Mouse (Mus musculus) mouse embryonic stem cell (cell line): ENCODE data around the gene Dpf2.

Experiments
- in situ Hi-C, 2 experiments: fragments of 300-500 bp; cut with MboI; formaldehyde crosslinking; loops; 1 replicate in 1 of 2; 3 replicates in 1 of 2; pipeline ENCODE4 v1.14.3; 2019 to 2020; ENCODE audit warnings: low sequenced_read_pairs in 2 of 2, low pct_unique_long_range_greater_than_20kb in 1 of 2, mixed read lengths in 1 of 2; ENCODE audit not compliant: unreplicated experiment in 1 of 2

The Dpf2 gene

DNA sequence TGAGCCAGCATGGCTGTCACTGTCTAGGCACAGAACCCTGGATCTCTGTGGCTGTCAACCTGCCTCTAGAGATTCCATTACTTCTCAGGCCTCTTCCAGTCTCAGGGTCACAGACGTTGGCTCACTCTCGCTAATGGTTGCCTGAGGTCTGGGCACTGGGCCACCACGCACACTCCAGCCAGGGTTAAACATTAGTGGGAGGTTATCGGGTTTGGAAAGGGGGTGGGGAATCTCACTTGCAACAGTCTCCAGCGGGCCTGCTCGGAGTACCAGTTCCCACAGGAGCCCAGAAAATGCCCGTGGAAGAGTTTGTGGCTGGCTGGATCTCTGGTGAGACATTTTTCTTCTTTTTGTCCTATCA, 34.5 kb downstream of the Dpf2 start:
- in situ Hi-C loops: loop anchor here (5.0 to 25.0 kb wide), 3 partner anchors 86 to 341 kb away; no protein-coding TSS in a partner anchor

DNA sequence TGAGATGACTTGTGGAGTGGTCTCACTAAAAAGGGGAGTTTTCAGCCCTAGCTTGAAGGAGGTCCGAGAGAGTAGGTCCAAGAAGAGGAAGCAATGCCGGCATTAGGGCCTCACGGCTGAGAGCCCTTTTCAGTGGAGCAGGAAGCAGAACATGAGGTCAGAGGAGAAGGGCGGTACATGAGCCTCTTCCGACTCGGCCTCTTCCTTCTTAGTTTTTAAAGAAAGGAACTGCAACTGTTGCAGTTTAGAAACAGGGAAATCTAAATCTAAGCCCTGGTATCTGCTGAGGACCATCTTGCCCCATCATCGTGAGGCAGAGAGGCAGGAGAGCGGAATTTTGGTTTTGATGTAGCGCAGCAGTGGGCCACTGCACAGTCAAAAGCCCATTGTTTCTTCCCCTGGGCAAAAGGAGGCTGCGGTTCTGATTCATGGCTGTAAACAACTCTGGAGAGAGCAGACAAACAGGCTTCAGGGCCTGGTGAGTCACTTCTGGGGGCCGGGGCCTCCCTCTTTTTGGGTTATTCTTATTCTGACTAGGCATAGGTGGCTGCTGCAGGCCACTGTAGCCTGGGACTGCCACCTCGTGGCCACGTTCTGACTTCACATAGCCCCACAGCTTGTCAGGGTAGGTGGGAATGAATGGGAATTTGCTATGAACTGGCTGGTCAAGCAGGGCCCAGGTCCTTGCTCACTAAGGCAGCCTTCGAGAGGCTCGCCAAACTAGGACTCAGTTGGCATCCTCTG, 35.0 kb downstream of the Dpf2 start, which contains the start of gene Slc25a45:
Slc25a45 (plus strand) TSS at position 191 of the 744 bp plus-strand sequence.
- in situ Hi-C loops: loop anchor here (5.0 to 25.0 kb wide), 3 partner anchors 85 to 340 kb away; no protein-coding TSS in a partner anchor

DNA sequence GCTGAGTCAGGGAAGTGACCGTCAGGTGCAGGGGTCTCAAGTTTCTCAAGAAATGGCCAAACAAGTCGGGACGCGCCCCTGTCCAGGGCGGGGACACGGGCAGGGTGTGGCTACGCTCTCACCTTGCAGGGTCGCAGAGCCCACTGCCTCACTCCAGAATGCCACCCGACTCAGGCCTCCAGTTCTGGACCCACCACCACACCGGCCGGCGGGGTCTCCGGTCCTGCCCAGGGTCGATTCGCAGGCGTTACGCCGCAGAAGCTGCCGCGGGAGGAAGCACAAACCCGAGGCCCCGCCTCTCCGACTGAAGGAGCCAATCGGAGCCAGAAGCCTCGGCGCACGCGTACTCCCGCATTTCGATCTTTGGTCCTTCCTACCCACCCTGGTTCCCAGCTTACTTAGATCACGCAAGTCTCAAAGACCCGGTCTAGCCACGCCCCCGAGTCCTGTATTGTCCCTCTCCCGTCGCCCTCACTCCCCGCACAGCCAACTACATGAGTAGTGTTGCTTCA, 37.8 kb downstream of the Dpf2 start, which contains the start of gene Frmd8:
Frmd8 (minus strand) TSS at position 306 of the 512 bp plus-strand sequence.
- in situ Hi-C loops: loop anchor here (5.0 to 25.0 kb wide), 3 partner anchors 83 to 338 kb away; no protein-coding TSS in a partner anchor

DNA sequence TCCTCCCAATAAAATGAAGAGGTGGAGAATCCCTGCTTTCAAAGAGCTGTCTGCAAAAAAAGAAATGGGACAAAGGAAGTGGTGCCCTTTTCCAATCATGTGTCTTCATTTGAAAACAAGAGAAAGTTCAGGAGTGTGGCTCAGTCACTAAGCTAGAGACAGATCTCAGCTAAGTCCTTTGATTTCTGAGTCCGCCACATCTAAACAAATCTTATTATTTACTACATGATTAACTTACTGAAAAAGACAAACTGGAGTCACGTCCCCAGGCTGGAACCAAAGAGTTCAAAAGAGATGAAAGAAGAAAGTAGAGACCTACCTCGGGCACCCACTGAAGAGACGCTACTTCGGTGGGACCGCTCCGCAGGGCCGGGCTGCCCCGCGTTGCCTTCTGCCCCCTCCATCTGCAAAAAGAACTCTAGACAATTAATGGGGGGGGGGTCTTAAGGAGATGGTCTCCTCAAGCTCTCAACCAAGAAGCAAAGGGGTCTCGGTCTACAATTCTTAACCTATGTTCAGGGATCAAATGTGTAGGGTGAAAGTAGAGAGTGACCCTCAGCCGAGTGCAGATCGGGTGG, 38.3 kb downstream of the Dpf2 start:
- in situ Hi-C loops: no loop called here

DNA sequence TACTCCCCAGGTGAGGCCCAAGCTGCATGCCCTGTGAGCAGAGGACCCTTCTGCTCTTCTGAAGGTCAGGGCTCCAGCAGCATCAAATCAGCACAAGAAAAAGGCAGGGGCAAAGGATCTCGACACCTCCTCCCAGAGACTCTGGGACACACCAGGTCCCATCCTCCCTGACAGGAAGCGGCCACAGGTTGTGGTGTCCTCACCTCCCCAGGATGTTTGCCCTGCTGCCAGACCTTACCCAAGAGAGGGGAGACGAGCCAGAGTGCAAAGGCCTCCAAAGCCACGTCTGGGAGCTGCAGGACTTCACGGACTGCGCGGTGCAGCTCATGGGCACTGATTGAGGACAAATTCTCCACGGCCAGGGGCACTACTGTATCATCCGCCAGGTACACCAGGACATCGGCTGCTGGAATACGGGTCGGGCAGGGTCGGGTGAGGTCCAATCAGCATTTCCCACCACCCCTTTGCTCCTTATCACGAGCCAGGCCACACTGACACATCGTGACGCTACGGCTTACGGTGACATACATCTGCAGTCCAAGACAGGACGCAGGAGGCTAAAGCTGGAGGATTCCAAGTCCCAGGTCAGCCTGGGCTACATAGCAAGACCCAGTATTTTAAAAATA, 39.8 kb downstream of the Dpf2 start:
- in situ Hi-C loops: no loop called here

DNA sequence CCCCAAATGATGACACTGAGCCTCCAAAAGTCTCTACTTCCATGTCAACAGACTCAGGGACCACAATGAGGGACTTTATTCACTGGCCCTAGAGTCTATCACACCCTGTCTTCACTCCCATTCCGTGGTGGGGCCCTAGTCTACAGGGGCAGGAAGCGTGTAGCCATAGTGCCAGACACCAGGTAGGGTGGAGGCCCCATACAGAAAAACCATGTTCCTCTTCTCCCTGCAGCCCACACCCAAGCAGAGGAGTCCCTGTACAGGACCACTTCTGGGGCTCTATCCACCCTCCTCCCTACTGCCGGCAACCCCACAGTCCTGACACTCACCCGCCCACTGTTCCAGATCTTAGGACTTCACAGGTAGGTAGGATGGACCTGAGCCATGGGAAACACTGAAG, 40.3 kb downstream of the Dpf2 start:
- in situ Hi-C loops: no loop called here

DNA sequence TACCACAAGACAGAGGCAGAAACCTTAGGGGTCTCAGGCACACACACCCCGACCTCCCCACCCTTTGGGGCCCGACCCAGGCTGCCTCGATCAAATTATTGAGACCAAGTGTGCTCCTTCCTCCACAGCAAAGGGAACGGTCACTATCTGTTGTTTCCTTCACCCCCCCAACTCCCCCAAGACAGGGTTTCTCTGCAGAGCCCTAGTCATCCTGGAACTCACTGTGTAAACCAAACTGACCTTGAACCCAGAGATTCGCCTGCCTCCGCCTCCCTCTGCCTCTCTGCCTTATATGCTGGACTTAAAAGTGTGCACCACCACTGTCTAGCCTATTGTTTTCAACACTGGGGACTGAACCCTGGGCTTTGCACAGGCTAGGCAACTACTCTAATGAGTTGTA, 41.1 kb downstream of the Dpf2 start:
- in situ Hi-C loops: no loop called here

DNA sequence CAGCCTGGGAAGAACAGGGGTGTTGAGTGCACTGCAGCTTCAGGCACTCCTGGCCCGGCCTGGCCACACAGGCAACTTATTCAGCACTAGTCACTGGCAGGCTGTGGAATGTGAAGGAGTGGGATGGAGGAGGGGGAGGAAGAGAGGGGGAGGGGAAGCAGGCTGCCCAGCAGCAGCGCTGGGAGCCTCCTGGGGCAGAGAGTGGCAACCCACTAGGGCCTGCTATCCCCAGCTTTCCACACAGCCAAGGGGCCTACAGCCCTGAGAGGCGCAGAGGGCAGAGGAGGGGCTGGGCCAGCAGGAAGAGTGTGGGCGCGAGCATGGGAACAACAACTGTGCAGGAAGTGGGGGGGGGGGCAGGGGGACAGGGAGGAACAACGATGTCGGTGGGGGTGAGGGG, 41.5 kb downstream of the Dpf2 start:
- in situ Hi-C loops: no loop called here

DNA sequence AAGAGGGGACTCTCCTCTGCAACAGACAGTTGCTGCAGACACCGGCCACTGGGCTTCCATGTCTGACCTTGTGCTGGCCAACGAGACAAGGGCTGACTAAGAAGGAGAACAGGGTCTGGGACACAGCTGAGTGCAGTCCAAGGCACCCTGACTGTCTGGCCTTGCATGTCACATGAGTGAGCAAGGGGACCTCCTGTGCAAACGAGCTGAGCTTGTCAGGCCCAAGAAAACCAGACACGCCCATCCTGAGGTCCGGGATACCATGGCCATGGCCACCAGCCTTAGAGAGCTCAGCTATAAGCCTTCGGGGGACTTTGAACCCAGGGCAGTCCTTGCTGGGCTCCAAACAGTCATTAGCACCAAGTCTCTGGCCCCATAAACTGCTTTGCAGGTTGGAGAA, 44.7 kb downstream of the Dpf2 start:
- in situ Hi-C loops: no loop called here

DNA sequence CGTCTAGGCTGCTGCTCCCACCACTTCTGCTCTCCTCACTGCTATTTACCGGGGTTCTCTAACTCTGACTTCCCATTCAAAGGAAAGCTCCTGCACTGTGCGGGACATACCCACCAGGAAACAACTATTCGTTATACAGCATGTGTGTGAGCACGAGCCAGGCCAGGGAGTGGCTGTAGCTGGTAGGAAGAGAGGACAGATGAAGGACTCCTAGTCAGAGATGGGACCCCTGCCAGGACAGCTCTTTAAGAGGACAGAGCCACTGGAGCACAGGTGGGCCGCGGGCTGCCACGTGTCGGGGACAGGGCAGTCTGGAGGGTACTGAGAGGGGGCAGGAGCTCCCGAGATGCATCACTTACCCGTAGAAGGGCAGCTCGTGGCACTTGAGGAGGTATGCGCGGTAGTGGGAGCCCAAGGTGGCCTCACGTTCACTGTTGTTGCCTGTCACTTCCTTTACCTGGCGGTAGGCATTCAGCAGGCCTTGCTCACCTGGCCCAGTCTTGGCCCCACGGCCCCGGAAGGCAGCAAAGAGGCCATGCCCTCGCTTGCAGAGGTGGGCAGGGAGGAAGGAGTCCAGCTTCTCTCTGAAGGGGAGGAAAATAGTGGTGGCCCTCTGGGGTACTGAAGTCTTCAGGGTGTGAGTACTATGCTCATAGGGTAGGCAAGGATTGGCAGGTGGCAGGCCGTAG, 48.0 kb downstream of the Dpf2 start:
- in situ Hi-C loops: no loop called here

DNA sequence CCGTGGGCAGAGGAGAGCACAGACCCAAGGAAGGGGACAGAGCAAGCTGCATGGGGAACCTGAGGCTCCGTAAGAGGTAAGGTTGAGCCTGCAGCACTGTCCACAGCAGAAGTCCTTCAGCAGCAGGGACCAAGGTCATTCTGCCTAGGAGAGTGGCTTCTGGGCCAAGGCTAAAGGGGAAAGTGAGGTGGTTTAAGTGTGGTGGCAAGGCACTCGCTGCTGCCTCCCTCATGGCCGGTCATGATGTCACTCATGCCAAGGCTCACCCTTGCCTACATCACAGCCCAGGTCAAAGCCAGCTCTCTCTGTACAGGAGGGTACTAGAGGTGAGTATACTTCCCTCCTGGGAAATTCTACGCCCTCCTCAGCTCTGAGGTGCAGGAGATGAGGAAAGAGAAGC, 49.0 kb downstream of the Dpf2 start:
- in situ Hi-C loops: no loop called here

DNA sequence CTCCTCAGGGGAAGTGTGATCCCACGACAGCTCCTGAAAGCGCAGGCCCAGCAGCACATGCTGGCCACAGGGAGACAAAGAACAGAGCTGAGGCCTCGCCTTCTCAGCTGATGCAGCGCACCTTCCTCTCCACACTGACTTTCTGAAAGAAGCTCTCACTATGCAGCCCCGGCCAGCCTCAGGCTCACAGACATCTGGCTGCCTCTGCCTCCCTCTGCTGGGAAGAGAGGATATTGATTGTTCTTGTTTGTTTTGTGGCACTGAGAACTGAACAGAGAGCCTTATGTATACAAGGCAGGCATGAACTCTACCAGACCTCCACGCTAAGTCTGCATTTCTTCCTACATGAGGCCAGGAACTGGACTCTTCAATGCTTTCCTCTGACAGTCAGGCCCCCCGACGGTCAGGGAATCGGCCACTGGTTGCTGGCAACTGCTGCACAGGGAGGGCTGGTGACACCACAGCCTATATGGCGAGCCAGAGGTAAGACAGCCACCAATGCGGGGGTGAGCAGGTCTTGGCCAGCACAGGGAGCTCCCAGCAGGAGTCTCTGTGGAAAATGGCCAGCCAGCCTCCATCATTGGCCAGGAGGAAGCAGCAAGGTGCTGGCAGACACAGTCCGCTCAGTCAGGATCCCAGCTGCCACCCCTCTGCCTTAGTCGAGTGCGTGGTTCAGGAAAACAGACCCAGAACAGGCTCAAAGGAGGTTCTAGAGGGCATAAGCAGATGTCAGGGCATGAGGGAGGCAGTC, 50.3 kb downstream of the Dpf2 start:
- in situ Hi-C loops: no loop called here

DNA sequence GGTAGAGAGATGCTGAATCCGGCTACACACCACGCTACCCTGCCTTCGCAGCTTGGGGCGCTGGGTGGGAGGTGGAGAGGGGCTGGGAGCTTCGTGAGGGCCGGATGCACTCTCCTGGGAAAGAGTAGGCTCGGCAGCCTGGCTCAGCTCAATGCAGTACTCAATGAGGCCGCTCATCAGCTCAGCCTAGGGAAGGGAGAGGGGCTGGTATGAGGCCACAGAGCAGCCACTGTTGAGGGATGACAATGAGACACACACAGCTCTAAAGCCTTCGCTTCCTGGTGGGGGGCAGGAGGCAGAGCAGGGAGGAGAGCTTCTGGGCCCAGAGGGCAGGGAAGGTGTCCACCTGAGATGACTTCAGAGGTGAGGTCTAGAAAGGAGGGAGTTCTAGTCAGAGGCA, 56.2 kb downstream of the Dpf2 start:
- in situ Hi-C loops: loop anchor here in 1 of 2 experiments (10.0 kb wide), 1 partner anchor 62 kb away; no protein-coding TSS in a partner anchor

DNA sequence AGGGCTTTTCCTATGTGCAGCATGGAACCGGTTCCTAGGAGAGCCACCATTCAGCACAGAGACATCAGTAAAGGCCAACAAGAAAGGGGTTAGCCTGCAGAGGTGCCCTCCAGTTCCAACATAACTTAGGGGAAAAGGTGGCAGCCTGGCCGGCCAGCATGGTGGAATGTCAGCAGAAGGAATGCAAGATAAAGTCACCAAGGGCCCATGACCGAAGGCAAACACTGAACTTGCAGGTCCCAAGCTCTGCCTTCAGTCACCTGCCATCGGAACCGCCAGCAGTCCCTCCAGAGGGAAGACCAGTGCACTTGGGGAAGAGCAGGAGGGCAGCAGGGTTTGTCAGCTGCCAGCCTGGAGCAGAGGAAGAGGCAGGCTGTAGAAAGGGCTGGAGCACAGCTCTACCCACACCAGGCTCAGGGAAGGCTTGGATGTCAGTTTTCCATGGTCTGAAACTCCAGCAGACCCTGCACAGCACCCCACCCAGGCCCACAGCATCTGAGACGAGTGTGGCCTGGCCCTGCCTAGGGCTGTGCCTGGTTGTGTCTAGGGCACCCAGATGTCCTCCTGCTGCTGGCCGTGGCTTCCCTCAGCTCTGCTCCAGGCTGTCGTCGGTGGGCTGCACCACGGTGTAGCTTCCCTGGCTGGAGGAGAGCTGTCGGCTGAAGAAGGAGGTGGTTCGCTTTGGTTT, 60.6 kb downstream of the Dpf2 start:
- in situ Hi-C loops: loop anchor here (5.0 to 10.0 kb wide), 2 partner anchors 57 to 60 kb away; no protein-coding TSS in a partner anchor

DNA sequence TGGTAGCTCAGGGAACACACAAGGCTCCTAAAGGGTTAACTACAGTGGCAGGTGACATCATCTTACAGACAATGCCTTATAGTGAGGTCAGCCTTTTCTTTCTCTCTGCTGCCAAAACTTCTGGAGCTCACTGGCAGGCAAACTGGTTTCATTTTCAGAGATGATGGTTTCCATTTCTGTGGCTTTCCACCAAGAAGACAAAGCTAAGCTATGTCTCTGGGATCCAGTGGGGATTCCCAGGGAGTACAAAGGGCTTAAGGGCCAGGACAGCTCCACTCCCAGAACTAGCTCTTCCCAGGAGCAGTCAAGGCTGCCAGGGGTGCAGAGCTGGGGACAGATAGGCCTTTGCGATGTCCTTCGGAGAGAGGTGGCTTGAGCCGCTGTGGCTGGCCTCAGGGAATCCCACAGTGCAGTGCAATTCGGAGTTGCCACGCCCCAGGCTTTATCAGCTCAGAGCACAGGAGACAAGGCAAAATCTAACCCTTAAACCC, 61.3 kb downstream of the Dpf2 start:
- in situ Hi-C loops: loop anchor here (5.0 to 10.0 kb wide), 2 partner anchors 57 to 59 kb away; no protein-coding TSS in a partner anchor

DNA sequence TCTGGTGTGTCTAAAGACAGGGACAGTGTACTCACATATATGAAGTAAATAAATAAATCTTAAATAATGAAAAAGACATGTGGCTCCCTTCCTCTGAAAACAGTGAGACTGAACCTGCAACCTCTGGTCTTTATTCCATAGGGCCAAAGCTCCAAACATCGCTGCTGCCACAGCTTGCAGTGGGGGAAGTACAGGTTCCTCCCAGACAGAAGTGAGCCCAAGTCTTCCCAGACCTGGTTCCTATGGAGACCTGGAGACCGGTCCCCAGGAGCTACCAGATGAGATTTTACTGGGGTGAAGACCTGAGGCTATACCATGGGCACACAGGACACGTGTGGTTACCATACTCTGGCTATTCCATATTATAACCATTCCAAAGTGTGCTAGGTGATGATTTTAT, 62.0 kb downstream of the Dpf2 start:
- in situ Hi-C loops: loop anchor here (5.0 to 10.0 kb wide), 2 partner anchors 56 to 59 kb away; no protein-coding TSS in a partner anchor

DNA sequence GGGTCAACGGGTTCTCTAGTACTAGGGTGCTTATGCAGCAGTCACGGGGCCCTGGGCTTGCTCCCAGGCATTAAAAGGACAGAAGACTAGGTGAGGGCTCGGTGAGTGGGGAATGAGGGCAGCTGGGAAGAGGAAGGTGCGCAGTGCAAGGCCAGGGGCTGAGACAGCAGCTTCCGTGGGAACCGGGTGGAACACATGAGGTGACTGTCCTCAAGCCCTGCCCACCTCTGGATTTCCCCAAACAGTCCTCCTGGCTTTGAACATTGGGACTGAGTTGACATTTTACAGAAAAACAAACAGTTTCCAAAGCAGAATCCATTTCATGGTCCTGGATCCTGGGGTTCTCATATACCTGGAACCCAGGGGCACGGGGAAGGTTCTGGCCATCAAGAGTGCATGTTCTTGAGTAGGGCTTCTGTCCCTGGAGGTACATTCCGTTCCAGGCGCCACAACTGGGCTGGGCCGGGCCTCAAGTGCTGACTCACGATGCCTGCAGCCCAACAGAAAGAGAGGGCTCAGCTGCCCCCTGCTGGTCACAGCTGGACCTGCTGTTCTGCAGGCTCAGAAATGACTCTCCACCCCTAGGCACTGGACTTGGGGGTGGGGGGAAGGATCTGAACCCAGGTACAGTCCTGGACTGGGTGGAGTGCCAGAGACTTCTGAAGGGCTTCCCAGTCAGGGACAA, 62.8 kb downstream of the Dpf2 start:
- in situ Hi-C loops: loop anchor here (5.0 to 10.0 kb wide), 2 partner anchors 55 to 58 kb away; no protein-coding TSS in a partner anchor
